Mouse (Mus musculus) testis, adult 2 months (tissue): ENCODE measurements around the gene Tmod3.

Experiments used
- CTCF ChIP-seq: fragments of 200-500 bp; IDR thresholded peaks from 2 replicates; pipeline ENCODE4 v1.5.1; 2012; ENCODE audit warnings: low read depth, mild to moderate bottlenecking, inconsistent platforms, low read length, moderate library complexity; ENCODE audit not compliant: control insufficient read depth, insufficient read depth, insufficient replicate concordance
- POLR2A ChIP-seq: fragments of 200-500 bp; IDR thresholded peaks from 2 replicates; pipeline ENCODE4 v1.6.1; 2012; ENCODE audit warnings: low read depth, mild to moderate bottlenecking, inconsistent platforms, low read length, moderate library complexity; ENCODE audit not compliant: control insufficient read depth

DNA sequence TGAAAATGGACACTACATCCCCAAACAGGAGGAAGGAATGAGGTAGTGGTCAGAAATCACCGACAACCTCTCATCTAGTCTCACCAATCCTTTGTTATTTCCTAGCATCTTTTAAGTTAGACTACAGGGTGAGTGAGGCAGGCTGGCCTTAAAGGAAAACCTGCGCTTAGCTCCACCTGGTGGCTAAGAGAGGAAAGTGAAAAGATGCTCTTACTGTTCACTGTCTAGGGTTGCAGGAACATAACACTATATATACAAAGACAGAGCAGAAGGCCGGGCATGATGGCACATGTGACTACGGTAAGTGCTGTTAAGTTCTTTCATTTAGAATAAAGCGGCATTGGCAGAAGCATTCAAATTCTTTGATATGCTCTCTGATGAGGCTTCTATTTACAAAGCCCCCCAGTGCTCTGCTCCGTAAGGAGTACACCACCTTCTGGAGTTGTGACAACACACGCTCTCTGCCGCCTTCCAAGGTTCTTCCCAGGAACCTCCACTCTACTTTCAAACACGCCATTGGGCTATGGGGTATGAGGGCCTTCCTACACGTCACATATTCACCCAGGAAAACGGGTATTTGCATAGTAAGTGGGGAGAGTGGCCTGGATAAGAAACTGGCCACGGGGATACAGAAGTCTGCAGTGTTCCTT lies 43.9 kb downstream of the Tmod3 start:
- no peak; the same call in 1 of the 2 replicates for TF ChIP-seq CTCF
- TF ChIP-seq POLR2A, result no peak
